Mouse (Mus musculus) right cerebral cortex, postnatal 25 days (tissue): ENCODE measurements at regions not wholly inside any gene's neighbourhood (a gene's known extent, or its start where the extent isn't known, plus 50 kb on each side); places are given as distances from the start of the nearest gene placed in this dataset.
"Not testable (repeated sequence)": the region's sequence is repeated elsewhere in the genome, so short reads cannot be mapped to it uniquely, and the experiment has no call there.

Experiments used
- DNase-seq: peaks from one replicate; pipeline ENCODE4 v3.0.0; 2022

- DNase-seq = no peak
These were observed 59.3 kb downstream of the Sox2 start for GRCm38 (mm10) chr3:34709553-34709952.

- DNase-seq = not testable (repeated sequence)
These were observed 61.9 kb downstream of the Sox2 start for GRCm38 (mm10) chr3:34712137-34712536.

- DNase-seq = peak; percentile 11
These were observed 72.3 kb downstream of the Sox2 start for GRCm38 (mm10) chr3:34722506-34722905.

GRCm38 (mm10) chr3:34726955-34727354, 76.8 kb downstream of the Sox2 start:
- no peak for DNase-seq

- DNase-seq = no peak
These were observed 78.1 kb downstream of the Sox2 start for GRCm38 (mm10) chr3:34728282-34728681.

- no peak for DNase-seq
These were observed 84.8 kb downstream of the Sox2 start for GRCm38 (mm10) chr3:34734966-34735365.

- DNase-seq = no peak
These were observed 87.8 kb downstream of the Sox2 start for GRCm38 (mm10) chr3:34738001-34738400.

- no peak for DNase-seq
These were observed 88.7 kb downstream of the Sox2 start for GRCm38 (mm10) chr3:34738938-34739337.

GRCm38 (mm10) chr3:34739693-34740092, 89.5 kb downstream of the Sox2 start:
- no peak for DNase-seq

- no peak for DNase-seq
These were observed 89.9 kb downstream of the Sox2 start for GRCm38 (mm10) chr3:34740110-34740509.

- DNase-seq = no peak
These were observed 95.1 kb downstream of the Sox2 start for GRCm38 (mm10) chr3:34745181-34745736.

- DNase-seq = no peak
These were observed 97.4 kb downstream of the Sox2 start for GRCm38 (mm10) chr3:34747499-34748093.

- DNase-seq = no peak
These were observed 99.8 kb downstream of the Sox2 start for GRCm38 (mm10) chr3:34749989-34750388.

- no peak for DNase-seq
These were observed 101.3 kb downstream of the Sox2 start for GRCm38 (mm10) chr3:34751551-34751950.

- DNase-seq = no peak
These were observed 103.4 kb downstream of the Sox2 start for GRCm38 (mm10) chr3:34753557-34753956.

- no peak for DNase-seq
These were observed 104.6 kb downstream of the Sox2 start for GRCm38 (mm10) chr3:34754781-34755180.

- DNase-seq = not testable (repeated sequence)
These were observed 105.1 kb downstream of the Sox2 start for GRCm38 (mm10) chr3:34755282-34755681.

- DNase-seq = no peak
These were observed 106.4 kb downstream of the Sox2 start for GRCm38 (mm10) chr3:34756632-34757031.

- DNase-seq = no peak
These were observed 106.9 kb downstream of the Sox2 start for GRCm38 (mm10) chr3:34757130-34757529.

GRCm38 (mm10) chr3:34757813-34758510, 107.8 kb downstream of the Sox2 start:
- no peak for DNase-seq

- no peak for DNase-seq
These were observed 109.9 kb downstream of the Sox2 start for GRCm38 (mm10) chr3:34759942-34760640.

- no peak for DNase-seq
These were observed 111.1 kb downstream of the Sox2 start for GRCm38 (mm10) chr3:34761162-34761769.

GRCm38 (mm10) chr3:34761783-34762182, 111.6 kb downstream of the Sox2 start:
- DNase-seq = no peak
